Mouse (Mus musculus): ENCODE measurements around the gene Olfr1467. TPM values are rescaled to one million over a fixed set of nuclear protein-coding genes. Genes with fewer than 3 reads are reported as not detected.

Gene Olfr1467
- not detected for polyA plus RNA-seq (2014; fragmentation: Illumina TruSeq; extraction: RNeasy Lipid Tissue Mini Kit (QIAGEN cat#74804); ENCODE audit: insufficient read depth, low read depth, low replicate concordance)

GRCm38 (mm10) chr19:13361936-13362335 is at the start of gene Olfr1467:
Gene Olfr1467, plus strand, starts transcription at chr19:13362236.

GRCm38 (mm10) chr19:13315441-13315840 is 46.6 kb upstream of the Olfr1467 start, which contains the start of gene Olfr1465:
Gene Olfr1465, minus strand, starts transcription at chr19:13315541.

GRCm38 (mm10) chr19:13338562-13338961 is 23.5 kb upstream of the Olfr1467 start, which contains the start of gene Olfr1466:
Gene Olfr1466, plus strand, starts transcription at chr19:13338862.

GRCm38 (mm10) chr19:13407549-13407948 is 45.5 kb downstream of the Olfr1467 start, which contains the start of gene Olfr1469:
Gene Olfr1469, plus strand, starts transcription at chr19:13407849.

Other genes starting within 250 kb of the Olfr1467 start
- gene Olfr1459, start 212.7 kb upstream of the Olfr1467 start, polyA plus RNA-seq (2014; fragmentation: Illumina TruSeq; extraction: RNeasy Lipid Tissue Mini Kit (QIAGEN cat#74804); ENCODE audit: insufficient read depth, low read depth, low replicate concordance), result not detected
- not detected for gene Olfr1461, start 199.2 kb upstream of the Olfr1467 start, polyA plus RNA-seq (2014; fragmentation: Illumina TruSeq; extraction: RNeasy Lipid Tissue Mini Kit (QIAGEN cat#74804); ENCODE audit: insufficient read depth, low read depth, low replicate concordance)
- gene Olfr1462, start 176.5 kb upstream of the Olfr1467 start, polyA plus RNA-seq (2014; fragmentation: Illumina TruSeq; extraction: RNeasy Lipid Tissue Mini Kit (QIAGEN cat#74804); ENCODE audit: insufficient read depth, low read depth, low replicate concordance), result not detected
- gene Olfr1463, start 130.9 kb upstream of the Olfr1467 start, polyA plus RNA-seq (2014; fragmentation: Illumina TruSeq; extraction: RNeasy Lipid Tissue Mini Kit (QIAGEN cat#74804); ENCODE audit: insufficient read depth, low read depth, low replicate concordance), result not detected
- gene Olfr1465, start 46.7 kb upstream of the Olfr1467 start, polyA plus RNA-seq (2014; fragmentation: Illumina TruSeq; extraction: RNeasy Lipid Tissue Mini Kit (QIAGEN cat#74804); ENCODE audit: insufficient read depth, low read depth, low replicate concordance), result not detected
- gene Olfr1466, start 23.4 kb upstream of the Olfr1467 start, polyA plus RNA-seq (2014; fragmentation: Illumina TruSeq; extraction: RNeasy Lipid Tissue Mini Kit (QIAGEN cat#74804); ENCODE audit: insufficient read depth, low read depth, low replicate concordance), result not detected
- not detected for gene Olfr1469, start 45.6 kb downstream of the Olfr1467 start, polyA plus RNA-seq (2014; fragmentation: Illumina TruSeq; extraction: RNeasy Lipid Tissue Mini Kit (QIAGEN cat#74804); ENCODE audit: insufficient read depth, low read depth, low replicate concordance)
- gene Olfr1471, start 81.2 kb downstream of the Olfr1467 start, polyA plus RNA-seq (2014; fragmentation: Illumina TruSeq; extraction: RNeasy Lipid Tissue Mini Kit (QIAGEN cat#74804); ENCODE audit: insufficient read depth, low read depth, low replicate concordance), result not detected
- not detected for gene Olfr1472, start 93.8 kb downstream of the Olfr1467 start, polyA plus RNA-seq (2014; fragmentation: Illumina TruSeq; extraction: RNeasy Lipid Tissue Mini Kit (QIAGEN cat#74804); ENCODE audit: insufficient read depth, low read depth, low replicate concordance)
- not detected for gene Olfr1474, start 107.3 kb downstream of the Olfr1467 start, polyA plus RNA-seq (2014; fragmentation: Illumina TruSeq; extraction: RNeasy Lipid Tissue Mini Kit (QIAGEN cat#74804); ENCODE audit: insufficient read depth, low read depth, low replicate concordance)
- not detected for gene Olfr1475, start 118.0 kb downstream of the Olfr1467 start, polyA plus RNA-seq (2014; fragmentation: Illumina TruSeq; extraction: RNeasy Lipid Tissue Mini Kit (QIAGEN cat#74804); ENCODE audit: insufficient read depth, low read depth, low replicate concordance)
- not detected for gene Olfr1477, start 138.3 kb downstream of the Olfr1467 start, polyA plus RNA-seq (2014; fragmentation: Illumina TruSeq; extraction: RNeasy Lipid Tissue Mini Kit (QIAGEN cat#74804); ENCODE audit: insufficient read depth, low read depth, low replicate concordance)
- not detected for gene Olfr1480, start 165.7 kb downstream of the Olfr1467 start, polyA plus RNA-seq (2014; fragmentation: Illumina TruSeq; extraction: RNeasy Lipid Tissue Mini Kit (QIAGEN cat#74804); ENCODE audit: insufficient read depth, low read depth, low replicate concordance)
- gene Olfr1484, start 221.3 kb downstream of the Olfr1467 start, polyA plus RNA-seq (2014; fragmentation: Illumina TruSeq; extraction: RNeasy Lipid Tissue Mini Kit (QIAGEN cat#74804); ENCODE audit: insufficient read depth, low read depth, low replicate concordance), result not detected